Mouse (Mus musculus) forebrain, embryonic 10.5 days (tissue): ENCODE data around the gene Egfr. TPM values are rescaled to one million over a fixed set of nuclear protein-coding genes. Genes with fewer than 3 reads are reported as not detected.

ENCODE experiments used
- DNase-seq: peaks from one replicate; pipeline ENCODE4 v3.0.0-alpha.2; 2017; ENCODE audit warnings: low spot score; ENCODE audit errors: extremely low spot score
- H3K27ac ChIP-seq: fragments of 300-500 bp; sonication (generic); 2 replicates; pipeline ENCODE4 v1.5.1; 2016; ENCODE audit warnings: mild to moderate bottlenecking
- H3K27me3 ChIP-seq: fragments of 300-500 bp; sonication (generic); 2 replicates; pipeline ENCODE4 v1.6.1; 2016; ENCODE audit warnings: mild to moderate bottlenecking; ENCODE audit not compliant: poor library complexity, severe bottlenecking
- H3K36me3 ChIP-seq: fragments of 300-500 bp; sonication (generic); replicated peaks from 2 replicates; pipeline ENCODE4 v1.6.1; 2016; ENCODE audit warnings: mild to moderate bottlenecking, moderate library complexity
- H3K4me1 ChIP-seq: fragments of 300-500 bp; sonication (generic); 2 replicates; pipeline ENCODE4 v1.6.1; 2016
- H3K4me3 ChIP-seq: fragments of 300-500 bp; sonication (generic); 2 replicates; pipeline ENCODE4 v1.5.1; 2016; ENCODE audit warnings: mild to moderate bottlenecking, moderate library complexity
- H3K9me3 ChIP-seq: fragments of 300-500 bp; sonication (generic); 2 replicates; pipeline ENCODE4 v1.6.1; 2016; ENCODE audit warnings: mild to moderate bottlenecking, moderate library complexity
- WGBS: fragments of 180-500 bp; shearing (Covaris S2); methylation state at CpG from one replicate; pipeline ENCODE4 v1.1.7; 2016; 5-methylcytosine and 5-hydroxymethylcytosine counted together
- polyA plus RNA-seq: library from polyadenylated mRNA; unstranded; fragments of >200 nt; fragmentation: Nextera tagmentation; extraction: Ambion mirVana; gene quantifications from 2 replicates; pipeline ENCODE4 v1.2.1, GENCODE M21; 2016

Gene Egfr
- 2.2 and 2.6 TPM in 2 replicates for polyA plus RNA-seq

- H3K4me1 ChIP-seq = peaks cover 20% of the 10 kb centered on the region
- H3K27ac ChIP-seq = peak within 1 kb of the TSS; percentile 68; the same call in 1 of the 2 replicates
- no peak for DNase-seq
- 0% methylated on average over 21 of the region's 21 CpGs for WGBS
- H3K9me3 ChIP-seq = no peaks in the 10 kb centered on the region
- peaks cover 54% of the 10 kb centered on the region for H3K27me3 ChIP-seq
- no peaks in the 10 kb centered on the region for H3K36me3 ChIP-seq
- peak within 1 kb of the TSS; percentile 65 for H3K4me3 ChIP-seq
These were observed at the start of gene Egfr for GRCm38 (mm10) chr11:16752007-16752348. Egfr (plus strand) TSS chr11:16752203.

GRCm38 (mm10) chr11:16703221-16703620 lies 48.8 kb upstream of the Egfr start:
- H3K4me1 ChIP-seq = no peaks in the 10 kb centered on the region
- no peak overlapping the region for H3K4me3 ChIP-seq
- no peak for DNase-seq
- H3K27me3 ChIP-seq = no peaks in the 10 kb centered on the region
- no peaks in the 10 kb centered on the region for H3K9me3 ChIP-seq
- no peak overlapping the region for H3K27ac ChIP-seq
- WGBS = 92% methylated on average over 3 of the region's 3 CpGs
- H3K36me3 ChIP-seq = no peaks in the 10 kb centered on the region

- no peaks in the 10 kb centered on the region for H3K9me3 ChIP-seq
- H3K4me1 ChIP-seq = no peaks in the 10 kb centered on the region
- H3K36me3 ChIP-seq = no peaks in the 10 kb centered on the region
- no peaks in the 10 kb centered on the region for H3K27me3 ChIP-seq
- no peak for DNase-seq
- WGBS = 57% methylated on average over 1 of the region's 1 CpGs
- H3K27ac ChIP-seq = no peak overlapping the region
- H3K4me3 ChIP-seq = no peak overlapping the region
These were observed 16.8 kb upstream of the Egfr start for GRCm38 (mm10) chr11:16735083-16735644.

GRCm38 (mm10) chr11:16737323-16737722 lies 14.7 kb upstream of the Egfr start:
- H3K4me1 ChIP-seq = no peaks in the 10 kb centered on the region
- WGBS = 82% methylated on average over 2 of the region's 2 CpGs

GRCm38 (mm10) chr11:16738691-16739090 lies 13.3 kb upstream of the Egfr start:
- H3K4me3 ChIP-seq = no peak overlapping the region
- no peaks in the 10 kb centered on the region for H3K4me1 ChIP-seq
- 85% methylated on average over 2 of the region's 2 CpGs for whole genome bisulfite sequencing
- no peaks in the 10 kb centered on the region for H3K36me3 ChIP-seq
- H3K27ac ChIP-seq = no peak overlapping the region
- no peak for DNase-seq
- H3K9me3 ChIP-seq = no peaks in the 10 kb centered on the region
- no peaks in the 10 kb centered on the region for H3K27me3 ChIP-seq

More at GRCm38 (mm10) chr11:16737323-16737722, 14.7 kb upstream of the Egfr start:
- Histone ChIP-seq H3K27me3 (no peaks in the 10 kb centered on the region), H3K27ac (no peak overlapping the region), H3K36me3 (no peaks in the 10 kb centered on the region), H3K9me3 (no peaks in the 10 kb centered on the region), H3K4me3 (no peak overlapping the region)
- no peak for DNase-seq

- Histone ChIP-seq H3K4me3 (no peak overlapping the region), H3K36me3 (no peaks in the 10 kb centered on the region), H3K27me3 (no peaks in the 10 kb centered on the region), H3K27ac (no peak overlapping the region), H3K4me1 (no peaks in the 10 kb centered on the region), H3K9me3 (no peaks in the 10 kb centered on the region)
- DNase-seq = no peak
- 69% methylated on average over 3 of the region's 3 CpGs for WGBS
These were observed 12.8 kb upstream of the Egfr start for GRCm38 (mm10) chr11:16739155-16739554.

GRCm38 (mm10) chr11:16740691-16741611 lies 11.1 kb upstream of the Egfr start:
- Histone ChIP-seq H3K9me3 (no peaks in the 10 kb centered on the region), H3K36me3 (no peaks in the 10 kb centered on the region), H3K27me3 (no peaks in the 10 kb centered on the region), H3K4me1 (no peaks in the 10 kb centered on the region), H3K27ac (no peak overlapping the region), H3K4me3 (no peak overlapping the region)
- 72% methylated on average over 10 of the region's 10 CpGs for WGBS
- DNase-seq = no peak

GRCm38 (mm10) chr11:16742251-16742650 lies 9.8 kb upstream of the Egfr start:
- no peaks in the 10 kb centered on the region for H3K9me3 ChIP-seq
- no peaks in the 10 kb centered on the region for H3K4me1 ChIP-seq
- no peak for DNase-seq
- no peak overlapping the region for H3K27ac ChIP-seq
- H3K36me3 ChIP-seq = no peaks in the 10 kb centered on the region
- no peaks in the 10 kb centered on the region for H3K27me3 ChIP-seq
- no peak overlapping the region for H3K4me3 ChIP-seq
- WGBS = 85% methylated on average over 4 of the region's 4 CpGs

- Histone ChIP-seq H3K27ac (no peak overlapping the region), H3K4me3 (no peak overlapping the region), H3K27me3 (no peaks in the 10 kb centered on the region), H3K9me3 (no peaks in the 10 kb centered on the region), H3K36me3 (no peaks in the 10 kb centered on the region), H3K4me1 (no peaks in the 10 kb centered on the region)
- 94% methylated on average over 2 of the region's 2 CpGs for WGBS
- DNase-seq = no peak
These were observed 9.2 kb upstream of the Egfr start for GRCm38 (mm10) chr11:16742821-16743220.

GRCm38 (mm10) chr11:16751457-16751982 lies 483 bp upstream of the Egfr start:
- Histone ChIP-seq H3K27me3 (peaks cover 54% of the 10 kb centered on the region), H3K27ac (0 out of 2 replicates have a peak overlapping the region, but pooled peaks have one; percentile 68), H3K9me3 (no peaks in the 10 kb centered on the region), H3K36me3 (no peaks in the 10 kb centered on the region), H3K4me3 (peak overlapping the region; percentile 65), H3K4me1 (peaks cover 20% of the 10 kb centered on the region)
- 30% methylated on average over 7 of the region's 7 CpGs for WGBS
- DNase-seq = no peak

GRCm38 (mm10) chr11:16752349-16753153 lies 548 bp downstream of the Egfr start:
- peaks cover 54% of the 10 kb centered on the region for H3K27me3 ChIP-seq

More at GRCm38 (mm10) chr11:16752349-16753153, 548 bp downstream of the Egfr start:
- Histone ChIP-seq H3K9me3 (no peaks in the 10 kb centered on the region), H3K4me1 (peaks cover 20% of the 10 kb centered on the region), H3K4me3 (peak overlapping the region; percentile 65), H3K27ac (peak overlapping the region; percentile 68; the same call in 1 of the 2 replicates), H3K36me3 (no peaks in the 10 kb centered on the region)
- peak; percentile 51 for DNase-seq
- under 1% methylated on average over 68 of the region's 68 CpGs for WGBS
